Mouse (Mus musculus) ES-E14 (cell line): Measurements from ENCODE around the gene Birc5. TPM values are rescaled to one million over a fixed set of nuclear protein-coding genes. Genes with fewer than 3 reads are reported as not detected.

ENCODE experiments used
- DNase-seq: peaks from one replicate; pipeline ENCODE4 v3.0.0-alpha.2; 2013; ENCODE audit warnings: low read depth, low spot score
- H3K27ac ChIP-seq: 2 replicates; pipeline ENCODE4 v1.5.1; 2012; ENCODE audit warnings: low read depth, mild to moderate bottlenecking, low read length, moderate library complexity, mixed read lengths; ENCODE audit not compliant: poor library complexity, insufficient read depth, severe bottlenecking
- H3K36me3 ChIP-seq: 2 replicates; pipeline ENCODE4 v1.6.1; 2012; ENCODE audit warnings: mild to moderate bottlenecking, low read length, moderate library complexity, mixed read lengths; ENCODE audit not compliant: control insufficient read depth, poor library complexity, insufficient read depth, severe bottlenecking
- H3K4me1 ChIP-seq, 2 experiments: fragments of 150-350 bp in 1 of 2; sonication (generic) in 1 of 2; 2 replicates each; pipeline ENCODE4 v1.6.1; 2012; ENCODE audit warnings: low read length in 2 of 2, mild to moderate bottlenecking in 1 of 2, mixed read lengths in 1 of 2; ENCODE audit not compliant: control insufficient read depth in 2 of 2, insufficient read depth in 2 of 2, poor library complexity in 1 of 2
- H3K4me3 ChIP-seq, 2 experiments: fragments of 150-350 bp in 1 of 2; sonication (generic) in 1 of 2; 2 replicates each; pipeline ENCODE4 v1.5.1; 2012; ENCODE audit warnings: low read length in 2 of 2, low read depth in 1 of 2, mild to moderate bottlenecking in 1 of 2, mixed read lengths in 1 of 2; ENCODE audit not compliant: insufficient read depth in 1 of 2, poor library complexity in 1 of 2, severe bottlenecking in 1 of 2
- H3K9ac ChIP-seq: 2 replicates; pipeline ENCODE4 v1.6.1; 2012; ENCODE audit warnings: low read depth, mild to moderate bottlenecking, low read length, mixed read lengths; ENCODE audit not compliant: poor library complexity, insufficient read depth, severe bottlenecking
- H3K9me3 ChIP-seq: fragments of 150-350 bp; sonication (generic); 2 replicates; pipeline ENCODE4 v1.6.1; 2012; ENCODE audit warnings: low read depth, mild to moderate bottlenecking, low read length; ENCODE audit not compliant: control insufficient read depth, insufficient read depth
- CHD2 ChIP-seq: IDR thresholded peaks from 2 replicates; pipeline ENCODE4 v1.6.1; 2014; ENCODE audit warnings: mild to moderate bottlenecking, low read depth, low read length, inconsistent platforms
- HCFC1 ChIP-seq: IDR thresholded peaks from 2 replicates; pipeline ENCODE4 v1.6.1; 2012; ENCODE audit warnings: low read length, inconsistent platforms, borderline replicate concordance; ENCODE audit not compliant: insufficient read depth
- MAFK ChIP-seq: IDR thresholded peaks from 2 replicates; pipeline ENCODE4 v1.6.1; 2014; ENCODE audit warnings: mild to moderate bottlenecking, low read depth, low read length, inconsistent platforms; ENCODE audit not compliant: insufficient read depth
- ZC3H11A ChIP-seq: IDR thresholded peaks from 2 replicates; pipeline ENCODE4 v1.6.1; 2012; ENCODE audit warnings: low read depth, mild to moderate bottlenecking, inconsistent platforms, low read length, borderline replicate concordance
- ZNF384 ChIP-seq: IDR thresholded peaks from 2 replicates; pipeline ENCODE4 v1.6.1; 2012; ENCODE audit warnings: low read depth, low read length, inconsistent platforms
- in situ Hi-C, 2 experiments: fragments of 600-800 bp; cut with MboI; formaldehyde crosslinking; loops; one replicate each; pipeline ENCODE4 v1.15.1; 2025; ENCODE audit warnings: low sequenced_read_pairs in 2 of 2, inconsistent platforms in 1 of 2; ENCODE audit not compliant: unreplicated experiment in 2 of 2
- total RNA-seq: library from RNA; depleted of rRNA; stranded (reverse); fragments of 300-350 nt; gene quantifications from 2 replicates; pipeline ENCODE4 v1.2.3, GENCODE M21; 2012

Gene Birc5
- total RNA-seq, 1 experiment = 166 TPM

- peak; percentile 79 for DNase-seq
- in situ Hi-C loops = no loop called here
Observed at GRCm38 (mm10) chr11:117888853-117889822, 40.1 kb downstream of the Birc5 start.

GRCm38 (mm10) chr11:117889887-117890340 is 40.9 kb downstream of the Birc5 start:
- Histone ChIP-seq H3K36me3 (no peaks in the 10 kb centered on the region), H3K27ac (peak overlapping the region; percentile 95), H3K9ac (peak overlapping the region; percentile 54; the same call in 1 of the 2 replicates), H3K9me3 (no peaks in the 10 kb centered on the region), H3K4me1 (peaks cover 7 to 23% of the 10 kb centered on the region in 2 experiments; a peak in 3 of 4 replicates), H3K4me3 (peak overlapping the region; percentile 27 to 55)
- no peak for DNase-seq
- no peak for TF ChIP-seq HCFC1
- no peak for TF ChIP-seq ZC3H11A
- TF ChIP-seq ZNF384 = no peak
- no peak for TF ChIP-seq CHD2
- TF ChIP-seq MAFK = no peak
- in situ Hi-C loops = no loop called here

More at GRCm38 (mm10) chr11:117888853-117889822, 40.1 kb downstream of the Birc5 start:
- H3K27ac ChIP-seq = peak overlapping the region; percentile 95
- H3K4me1 ChIP-seq = peaks cover 7 to 21% of the 10 kb centered on the region in 2 experiments; a peak in 3 of 4 replicates
- no peaks in the 10 kb centered on the region for H3K9me3 ChIP-seq
- H3K9ac ChIP-seq = peak overlapping the region; percentile 71
- no peaks in the 10 kb centered on the region for H3K36me3 ChIP-seq
- TF ChIP-seq CHD2 = no peak
- TF ChIP-seq ZNF384 = no peak
- no peak for TF ChIP-seq ZC3H11A
- no peak for TF ChIP-seq MAFK
- TF ChIP-seq HCFC1 = no peak
- H3K4me3 ChIP-seq = peak overlapping the region; percentile 27 to 55

- peak overlapping the region in 1 of 2 experiments; percentile 44; a peak in 2 of 4 replicates for H3K4me3 ChIP-seq
- no peaks in the 10 kb centered on the region for H3K36me3 ChIP-seq
- peaks cover 7 to 24% of the 10 kb centered on the region in 2 experiments; a peak in 3 of 4 replicates for H3K4me1 ChIP-seq
- H3K9ac ChIP-seq = peak overlapping the region; percentile 43; the same call in 1 of the 2 replicates
- TF ChIP-seq ZNF384 (no peak), CHD2 (no peak)
- in situ Hi-C loops = no loop called here
- no peak for DNase-seq
- no peaks in the 10 kb centered on the region for H3K9me3 ChIP-seq
- peak overlapping the region; percentile 95; the same call in 1 of the 2 replicates for H3K27ac ChIP-seq
Observed at GRCm38 (mm10) chr11:117890519-117891282, 41.6 kb downstream of the Birc5 start.

- TF ChIP-seq HCFC1 (no peak), CHD2 (no peak), MAFK (no peak), ZC3H11A (no peak), ZNF384 (no peak)
- Histone ChIP-seq H3K9me3 (no peaks in the 10 kb centered on the region), H3K27ac (no peak overlapping the region), H3K4me1 (peaks cover 7 to 24% of the 10 kb centered on the region in 2 experiments; a peak in 3 of 4 replicates), H3K36me3 (no peaks in the 10 kb centered on the region), H3K4me3 (no peak overlapping the region), H3K9ac (no peak overlapping the region)
- in situ Hi-C loops = no loop called here
- no peak for DNase-seq
Observed at GRCm38 (mm10) chr11:117891581-117892175, 42.6 kb downstream of the Birc5 start.
